Mouse (Mus musculus) embryo, embryonic 11 days (tissue): ENCODE data around the gene Olfr887.

Source experiments
- DNase-seq: peaks from one replicate; pipeline ENCODE4 v3.0.0-alpha.2; 2015

Olfr887 gene

DNA sequence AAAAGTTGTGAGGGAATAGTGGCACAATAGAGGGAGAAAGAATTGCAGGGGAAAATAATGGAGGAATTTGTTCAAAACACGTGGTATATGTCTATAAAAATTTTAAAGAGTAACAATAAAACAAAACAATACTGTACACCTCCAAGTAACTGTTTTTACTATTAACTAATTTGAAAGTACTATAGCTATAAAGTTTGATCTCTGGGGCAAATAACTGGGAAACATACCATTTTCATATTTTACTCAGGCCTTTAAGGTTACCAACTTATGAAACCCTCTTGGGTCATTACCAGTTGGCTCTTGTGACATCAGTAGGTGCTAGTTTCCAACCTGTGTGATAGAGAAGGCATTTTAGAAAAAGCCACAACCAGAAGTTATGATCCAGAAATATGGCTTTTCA lies at the start of gene Olfr887:
Gene Olfr887 (plus strand): TSS at position 301 of the 400 bp plus-strand sequence.
- no peak for DNase-seq

DNA sequence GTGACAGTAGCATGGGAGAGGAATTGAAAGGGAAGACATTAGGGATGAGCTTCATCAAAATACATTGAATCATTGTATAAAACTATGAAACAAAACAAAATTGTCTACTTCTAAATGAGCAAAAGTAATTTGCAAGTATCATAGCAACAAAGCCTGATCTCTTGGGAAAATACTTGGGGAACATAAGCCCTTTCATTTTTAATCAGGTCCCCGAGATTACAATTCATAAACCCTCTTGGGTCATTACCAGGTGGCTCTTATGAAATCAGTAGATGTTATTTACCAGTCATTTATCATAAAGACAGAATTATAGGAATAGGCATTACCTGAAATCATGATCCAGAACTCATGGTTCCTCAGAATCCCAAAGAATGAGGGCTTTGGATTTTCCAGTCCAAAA lies 37.6 kb upstream of the Olfr887 start, which contains the start of gene Olfr884:
Gene Olfr884 (plus strand): TSS at position 301 of the 400 bp plus-strand sequence.
- no peak for DNase-seq

DNA sequence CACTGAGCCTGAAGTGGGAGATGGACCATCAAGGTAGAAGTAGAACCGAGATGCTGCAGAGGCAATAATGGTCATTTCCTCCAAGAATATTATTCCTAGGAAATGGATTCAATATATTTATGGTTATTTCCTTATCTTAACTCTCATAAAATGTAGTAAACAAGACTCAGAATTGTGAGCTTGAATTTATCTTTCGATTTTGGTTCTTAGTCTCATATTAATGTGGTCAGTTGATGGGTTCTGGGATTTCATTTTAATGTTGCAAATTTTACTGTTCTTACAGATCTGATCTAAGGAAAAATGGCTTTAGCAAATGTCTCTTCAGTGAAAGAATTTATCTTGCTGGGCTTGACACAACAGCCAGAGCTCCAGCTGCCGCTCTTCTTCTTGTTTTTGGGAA lies 22.9 kb upstream of the Olfr887 start, which contains the start of gene Olfr885:
Gene Olfr885 (plus strand): TSS at position 301 of the 400 bp plus-strand sequence.
- no peak for DNase-seq

DNA sequence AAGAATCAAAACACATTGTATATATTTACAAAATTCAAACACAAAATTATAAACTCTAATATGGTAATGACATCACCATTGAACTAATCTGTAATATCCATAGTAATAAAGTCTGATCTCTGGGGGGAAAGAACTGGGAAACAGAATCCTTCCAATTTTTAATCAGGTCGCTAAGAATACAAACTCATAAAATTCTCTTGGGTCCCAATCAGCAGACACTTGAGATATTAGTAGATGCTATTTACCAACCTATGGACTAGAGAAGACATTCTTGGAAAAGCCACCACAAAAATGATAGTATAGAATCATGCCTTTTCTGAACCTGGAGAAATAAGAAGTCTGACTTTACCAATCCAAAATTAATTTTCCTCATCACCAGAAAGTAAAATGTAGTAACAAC lies 24.0 kb downstream of the Olfr887 start, which contains the start of gene Olfr888:
Gene Olfr888 (plus strand): TSS at position 301 of the 400 bp plus-strand sequence.
- DNase-seq = no peak

DNA sequence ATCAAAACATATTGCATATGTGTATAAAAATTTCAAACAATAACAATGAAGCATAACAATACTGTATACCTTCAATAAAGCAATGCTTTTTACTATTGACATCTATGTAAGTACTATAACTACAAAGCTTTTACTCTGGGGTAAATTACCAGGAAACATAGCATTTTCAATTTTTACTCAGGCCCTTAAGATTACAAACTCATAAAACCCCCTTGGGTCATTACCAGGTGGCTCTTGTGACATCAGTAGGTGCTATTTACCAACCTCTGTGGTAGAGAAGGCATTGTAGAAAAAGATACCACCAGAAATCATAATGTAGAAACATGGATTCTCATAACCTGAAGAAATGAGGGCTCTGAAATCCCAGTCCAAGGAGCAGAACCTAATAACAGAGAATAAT lies 31.0 kb downstream of the Olfr887 start, which contains the start of gene Olfr889:
Gene Olfr889 (plus strand): TSS at position 301 of the 400 bp plus-strand sequence.
- DNase-seq = no peak
